Mouse (Mus musculus): ENCODE measurements around the gene Asb10. TPM values are rescaled to one million over a fixed set of nuclear protein-coding genes. Genes with fewer than 3 reads are reported as not detected.
A peak's percentile ranks its signal among the peaks of the same experiment; 100 is the strongest.

The Asb10 gene
- polyA plus RNA-seq, 1 experiment from 2014 or later, result 0.10 TPM

DNA sequence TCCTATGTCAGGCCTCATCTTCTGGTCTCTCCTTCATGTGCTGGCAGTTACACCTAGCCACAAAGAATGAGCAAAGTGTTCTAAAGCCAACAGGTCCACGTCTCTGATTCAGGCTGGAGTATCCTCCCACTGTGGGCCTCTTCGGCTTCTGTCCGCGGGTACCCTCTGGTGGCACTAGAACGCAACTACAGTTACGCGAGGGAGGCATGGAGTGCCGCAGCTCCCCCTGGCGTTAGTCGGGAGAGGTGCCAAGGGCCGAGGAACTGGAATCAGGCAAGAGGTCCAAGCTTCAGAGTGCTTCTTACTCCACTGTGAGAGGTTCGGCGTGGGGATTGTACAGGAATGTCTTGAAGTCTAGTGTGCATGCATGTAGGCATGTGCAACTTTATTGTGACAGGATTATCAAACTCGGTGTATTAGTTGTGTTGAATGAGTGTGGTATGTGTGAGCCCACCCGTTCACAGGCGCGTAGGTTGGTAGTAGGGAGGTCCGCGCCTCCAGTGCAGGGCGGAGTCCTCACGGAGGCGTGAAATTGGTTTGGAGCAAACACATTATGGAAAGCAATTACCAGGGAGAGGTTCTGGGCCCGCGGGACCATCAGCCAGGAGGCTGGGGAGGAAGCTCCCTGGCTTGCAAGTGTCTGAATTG lies 10.6 kb downstream of the Asb10 start:
- ATAC-seq (ENCODE audit: low FRiP score), result peak; percentile 59
- Histone ChIP-seq H3K27ac (no peak overlapping the region), H3K4me1 (peaks cover 19% of the 10 kb centered on the region), H3K36me3 (replicated peaks) (no peaks in the 10 kb centered on the region), H3K4me2 (no peak overlapping the region), H3K9ac (no peak overlapping the region), H3K9me3 (no peaks in the 10 kb centered on the region), H3K27me3 (peaks cover 91% of the 10 kb centered on the region), H3K4me3 (replicated peaks) (no peak overlapping the region)
- WGBS, result 20% methylated on average over 24 of the region's 24 CpGs

DNA sequence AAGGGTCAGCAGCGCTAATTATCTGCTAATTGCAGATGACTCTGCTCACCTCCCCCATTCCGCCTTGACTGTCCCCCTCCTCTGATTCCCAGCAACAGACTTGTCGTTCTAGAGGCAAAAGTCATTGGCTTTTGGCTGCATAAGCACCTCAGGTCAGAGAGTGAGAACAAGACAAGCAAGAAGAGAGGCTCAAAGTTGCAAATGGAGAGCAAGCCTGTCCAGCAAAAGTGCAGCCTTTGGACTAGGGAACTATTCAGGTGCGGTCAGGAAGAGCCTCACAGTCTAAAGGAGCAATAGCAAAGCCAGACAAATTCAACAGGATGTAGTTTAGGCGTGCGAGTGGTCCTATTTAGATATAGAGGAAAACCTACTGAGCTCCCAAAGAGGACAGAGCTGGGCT lies 13.0 kb downstream of the Asb10 start:
- Histone ChIP-seq H3K9ac (no peak overlapping the region), H3K4me1 (peaks cover 19% of the 10 kb centered on the region), H3K9me3 (no peaks in the 10 kb centered on the region), H3K4me2 (no peak overlapping the region), H3K27me3 (peaks cover 98% of the 10 kb centered on the region), H3K4me3 (replicated peaks) (no peak overlapping the region), H3K27ac (no peak overlapping the region), H3K36me3 (replicated peaks) (no peaks in the 10 kb centered on the region)
- ATAC-seq (ENCODE audit: low FRiP score), result no peak
- WGBS, result 10% methylated on average over 6 of the region's 6 CpGs

DNA sequence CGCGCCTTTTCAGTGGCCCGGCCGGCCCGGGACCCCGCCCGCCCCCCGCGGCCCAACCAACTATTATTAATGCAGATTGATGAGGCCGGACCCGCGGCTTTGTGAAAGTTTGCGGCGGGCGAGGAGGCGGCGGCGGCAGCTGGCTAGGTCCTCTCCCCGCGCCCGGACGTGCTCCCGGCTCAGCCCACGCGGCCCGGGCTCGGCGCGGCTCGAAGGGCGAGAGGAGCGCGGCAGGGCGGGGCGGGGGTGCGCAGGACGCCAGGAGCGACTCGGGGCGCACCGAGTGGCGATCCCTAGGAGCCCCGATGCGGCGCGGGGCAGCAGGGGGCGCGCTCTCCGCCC lies 13.9 kb downstream of the Asb10 start, which contains the start of gene Gbx1:
Gene Gbx1 (minus strand): TSS at position 314 of the 342 bp plus-strand sequence.
- Histone ChIP-seq H3K9me3 (no peaks in the 10 kb centered on the region), H3K4me1 (peaks cover 19% of the 10 kb centered on the region), H3K27ac (peak within 1 kb of the TSS; percentile 19; the same call in 1 of the 2 replicates), H3K27me3 (peaks cover 97% of the 10 kb centered on the region), H3K4me2 (peak within 1 kb of the TSS; percentile 66), H3K36me3 (replicated peaks) (no peaks in the 10 kb centered on the region), H3K4me3 (replicated peaks) (peak within 1 kb of the TSS; percentile 50), H3K9ac (peak within 1 kb of the TSS; percentile 56)
- ATAC-seq (ENCODE audit: low FRiP score), result peak; percentile 44; the same call in 1 of the 2 replicates
- WGBS, result under 1% methylated on average over 37 of the region's 49 CpGs

DNA sequence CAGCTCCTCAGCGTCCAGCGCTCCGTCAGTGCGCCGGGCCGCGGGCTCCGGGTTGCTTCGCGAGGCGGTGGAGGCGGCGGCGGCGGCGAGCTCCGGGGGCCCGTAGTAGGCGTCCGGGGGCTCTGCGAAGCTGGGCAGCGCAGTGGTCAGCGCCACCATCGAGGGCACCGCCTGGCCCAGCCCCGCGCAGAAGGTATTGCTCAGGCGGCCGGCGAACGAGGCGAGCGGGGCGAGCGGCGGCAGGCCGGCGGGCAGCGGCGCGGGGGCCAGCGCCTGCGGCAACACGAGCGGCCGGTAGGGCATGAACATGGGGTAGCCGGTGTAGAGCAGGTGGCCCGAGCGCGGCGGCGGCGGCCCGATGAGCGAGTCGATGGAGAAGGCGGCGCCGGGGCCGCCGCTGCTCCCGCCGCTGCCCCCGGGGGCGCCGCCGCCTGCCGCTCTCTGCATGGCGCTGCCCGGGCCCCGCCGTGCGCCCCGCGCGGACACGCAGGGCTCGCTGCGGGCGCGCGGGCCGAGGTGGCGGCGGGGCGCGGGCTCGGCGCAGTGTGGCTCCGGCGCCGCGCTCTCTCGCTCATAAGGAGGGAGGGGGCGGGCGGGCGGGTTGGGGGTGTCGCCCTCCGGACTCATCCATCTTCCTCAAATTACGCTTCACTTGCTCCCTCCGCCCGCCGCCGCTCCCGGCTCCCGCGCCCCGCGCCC lies 14.4 kb downstream of the Asb10 start:
- WGBS, result under 1% methylated on average over 62 of the region's 109 CpGs
- H3K4me1 ChIP-seq, result peaks cover 19% of the 10 kb centered on the region

DNA sequence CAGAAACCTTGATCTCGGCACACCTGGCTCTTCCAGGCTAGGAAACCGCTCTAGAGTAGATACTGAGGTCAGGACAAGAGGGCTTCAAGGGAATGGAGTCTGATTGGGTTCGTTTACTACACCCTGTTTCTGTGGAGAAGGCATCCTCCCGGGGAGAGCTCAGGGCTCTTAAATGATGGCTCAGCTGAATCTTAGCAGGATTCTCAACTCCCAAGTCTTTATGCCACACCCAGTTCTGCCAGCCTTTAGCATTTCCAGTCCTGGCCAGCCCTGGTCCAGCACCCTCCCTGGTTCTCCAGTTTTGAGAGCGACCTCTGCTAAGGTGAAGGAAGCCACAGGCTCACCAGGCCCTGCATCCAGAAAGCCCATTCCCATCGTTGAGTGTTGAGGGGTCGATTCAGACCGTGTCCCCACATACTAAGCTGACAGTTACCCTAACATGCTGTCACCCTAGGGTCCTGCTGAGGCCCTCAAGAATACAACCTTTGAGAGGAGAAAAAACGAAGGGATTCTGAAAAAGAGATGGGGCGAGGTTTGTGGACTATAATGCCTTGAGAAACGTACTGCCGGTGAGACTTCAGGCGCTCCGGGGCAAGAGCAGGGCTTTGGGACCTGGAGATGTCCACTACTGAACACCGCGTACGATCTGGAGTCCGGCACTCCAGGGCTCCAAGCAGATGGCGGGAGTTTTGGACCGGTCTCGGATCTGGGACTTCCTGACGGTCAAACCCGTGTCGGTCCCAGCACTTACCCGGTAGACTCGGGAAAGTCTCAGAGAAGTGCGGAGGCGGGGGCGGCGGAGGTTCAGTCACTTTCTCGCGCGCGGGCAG lies 15.2 kb downstream of the Asb10 start:
- no peak overlapping the region for H3K27ac ChIP-seq
- H3K4me2 ChIP-seq, result peak overlapping the region; percentile 66
- H3K9me3 ChIP-seq, result no peaks in the 10 kb centered on the region
- H3K4me1 ChIP-seq, result peaks cover 19% of the 10 kb centered on the region
- H3K27me3 ChIP-seq, result peaks cover 94% of the 10 kb centered on the region
- peak overlapping the region; percentile 56; the same call in 1 of the 2 replicates for H3K9ac ChIP-seq
- no peaks in the 10 kb centered on the region for H3K36me3 ChIP-seq (replicated peaks)
- H3K4me3 ChIP-seq (replicated peaks), result peak overlapping the region; percentile 50
- ATAC-seq (ENCODE audit: low FRiP score), result no peak
- WGBS, result 3% methylated on average over 34 of the region's 34 CpGs

More for the DNA sequence above, 14.4 kb downstream of the Asb10 start:
- no peaks in the 10 kb centered on the region for H3K36me3 ChIP-seq (replicated peaks)
- ATAC-seq (ENCODE audit: low FRiP score), result peak; percentile 36; the same call in 1 of the 2 replicates
- H3K4me2 ChIP-seq, result peak overlapping the region; percentile 66
- peak overlapping the region; percentile 50 for H3K4me3 ChIP-seq (replicated peaks)
- H3K27ac ChIP-seq, result no peak overlapping the region
- peaks cover 98% of the 10 kb centered on the region for H3K27me3 ChIP-seq
- peak overlapping the region; percentile 56 for H3K9ac ChIP-seq
- no peaks in the 10 kb centered on the region for H3K9me3 ChIP-seq

DNA sequence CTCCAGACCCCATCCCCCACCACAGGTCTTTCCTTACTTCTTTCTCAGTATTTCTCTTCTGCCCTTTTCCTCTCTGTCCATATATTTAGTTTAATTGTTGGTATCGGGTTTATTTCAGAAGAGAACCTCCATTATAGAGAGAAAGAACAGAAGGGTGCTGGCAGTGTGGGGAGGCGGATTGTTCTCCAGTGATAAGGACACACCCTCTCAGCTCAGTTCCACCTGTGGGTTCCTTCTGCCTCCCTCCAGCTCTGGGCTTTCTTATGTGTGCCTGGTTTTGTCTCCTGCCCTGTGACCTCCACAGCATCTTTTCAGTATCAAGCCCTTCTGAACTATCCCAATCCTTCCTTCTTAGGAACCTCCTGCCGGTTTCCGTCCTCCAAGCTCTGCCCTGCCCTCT lies 16.3 kb downstream of the Asb10 start:
- WGBS, result 16% methylated on average over 4 of the region's 4 CpGs
- H3K9ac ChIP-seq, result no peak overlapping the region
- H3K27ac ChIP-seq, result no peak overlapping the region
- no peak for ATAC-seq (ENCODE audit: low FRiP score)
- no peaks in the 10 kb centered on the region for H3K9me3 ChIP-seq
- H3K4me2 ChIP-seq, result no peak overlapping the region
- H3K36me3 ChIP-seq (replicated peaks), result no peaks in the 10 kb centered on the region
- H3K4me3 ChIP-seq (replicated peaks), result 0 out of 2 replicates have a peak overlapping the region, but pooled peaks have one; percentile 10
- H3K27me3 ChIP-seq, result peaks cover 87% of the 10 kb centered on the region
- peaks cover 19% of the 10 kb centered on the region for H3K4me1 ChIP-seq

DNA sequence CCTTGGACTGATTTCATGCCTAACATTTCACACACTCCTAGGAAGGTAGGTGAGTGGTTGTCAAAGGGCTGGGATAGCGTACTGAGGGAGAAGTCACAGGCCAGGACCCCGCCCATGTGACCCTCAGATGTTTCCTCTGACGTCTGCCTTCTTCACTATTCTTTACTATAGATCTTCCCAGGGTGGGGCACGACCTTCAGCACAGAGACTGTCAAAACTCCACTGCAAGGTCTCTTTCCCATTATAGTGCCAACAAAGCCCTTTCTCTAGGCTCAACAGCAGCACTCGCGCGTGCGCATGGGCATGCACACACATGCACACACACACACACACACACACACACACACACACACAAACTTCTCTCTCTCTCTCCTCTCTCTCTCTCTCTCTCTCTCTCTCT lies 17.0 kb downstream of the Asb10 start:
- WGBS, result 33% methylated on average over 8 of the region's 8 CpGs
- H3K27ac ChIP-seq, result no peak overlapping the region
- ATAC-seq (ENCODE audit: low FRiP score), result no peak
- no peak overlapping the region for H3K9ac ChIP-seq
- H3K27me3 ChIP-seq, result peaks cover 82% of the 10 kb centered on the region
- H3K4me2 ChIP-seq, result no peak overlapping the region
- no peak overlapping the region for H3K4me3 ChIP-seq (replicated peaks)
- no peaks in the 10 kb centered on the region for H3K9me3 ChIP-seq
- H3K4me1 ChIP-seq, result peaks cover 19% of the 10 kb centered on the region
- no peaks in the 10 kb centered on the region for H3K36me3 ChIP-seq (replicated peaks)

DNA sequence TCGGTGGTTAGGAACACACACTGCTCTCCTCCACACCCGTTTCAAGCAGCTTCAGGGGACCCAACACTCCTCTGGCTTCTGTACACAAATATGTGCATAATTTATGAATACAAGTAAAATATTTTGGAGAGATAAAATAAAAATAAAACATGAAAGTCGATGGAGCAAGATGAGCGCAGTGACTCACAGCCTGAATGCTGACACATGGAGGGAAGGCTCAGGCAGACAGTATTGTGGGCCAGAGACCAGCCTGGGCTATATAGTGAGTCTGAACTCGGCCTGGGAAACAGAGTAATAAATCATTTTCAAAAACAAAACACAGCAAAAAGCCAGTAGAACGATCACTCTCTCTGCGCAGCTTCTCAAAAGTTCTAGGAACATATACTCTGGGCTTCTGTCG lies 19.4 kb downstream of the Asb10 start:
- Histone ChIP-seq H3K27me3 (peaks cover 76% of the 10 kb centered on the region), H3K9ac (no peak overlapping the region), H3K4me2 (no peak overlapping the region), H3K4me1 (peaks cover 7% of the 10 kb centered on the region), H3K36me3 (replicated peaks) (no peaks in the 10 kb centered on the region), H3K4me3 (replicated peaks) (no peak overlapping the region), H3K27ac (no peak overlapping the region), H3K9me3 (no peaks in the 10 kb centered on the region)
- no peak for ATAC-seq (ENCODE audit: low FRiP score)
- 66% methylated on average over 8 of the region's 8 CpGs for WGBS

DNA sequence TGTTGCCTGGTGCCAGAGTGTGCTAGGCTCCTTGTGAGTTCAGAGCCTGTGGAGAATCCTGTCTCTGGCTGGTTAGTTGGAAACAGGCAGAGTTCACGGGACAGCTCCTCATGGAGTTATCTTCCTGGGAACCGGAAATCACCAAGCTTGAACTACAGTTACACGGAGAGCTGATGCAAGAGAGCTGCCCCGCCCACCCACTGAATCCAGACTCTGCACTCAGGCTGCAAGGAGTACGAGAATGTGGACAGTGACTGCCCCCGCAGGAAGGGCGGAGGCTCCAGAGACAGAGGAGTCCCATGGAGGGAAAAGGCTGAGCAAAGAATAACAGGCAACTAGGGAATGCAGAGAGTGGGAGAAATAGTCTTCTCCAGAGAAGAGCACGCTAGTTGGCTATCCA lies 28.5 kb downstream of the Asb10 start:
- ATAC-seq (ENCODE audit: low FRiP score), result no peak
- Histone ChIP-seq H3K27me3 (peaks cover 32% of the 10 kb centered on the region), H3K36me3 (replicated peaks) (no peaks in the 10 kb centered on the region), H3K27ac (no peak overlapping the region), H3K4me2 (no peak overlapping the region), H3K4me3 (replicated peaks) (no peak overlapping the region), H3K9me3 (no peaks in the 10 kb centered on the region), H3K9ac (no peak overlapping the region), H3K4me1 (no peaks in the 10 kb centered on the region)
- WGBS, result 62% methylated on average over 8 of the region's 8 CpGs

DNA sequence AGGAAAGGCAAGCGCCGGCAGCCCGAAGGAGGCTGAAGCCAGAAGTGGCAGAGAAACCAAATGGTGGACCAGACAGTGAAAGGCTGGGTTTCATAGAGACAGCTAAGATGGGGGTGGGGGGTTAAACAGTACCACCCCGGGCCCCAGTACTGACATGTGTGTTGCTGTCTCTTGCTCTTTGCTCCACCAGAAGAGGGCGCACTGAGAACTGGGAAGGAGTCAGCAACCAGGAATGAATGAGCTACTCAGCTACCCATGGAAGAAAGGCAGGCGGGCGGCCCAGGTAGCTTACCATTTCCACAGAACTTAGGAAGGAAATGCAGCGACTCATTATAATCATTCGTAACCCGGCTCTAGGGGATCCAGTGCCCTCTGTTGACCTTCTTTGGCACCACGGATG lies 30.1 kb downstream of the Asb10 start:
- no peaks in the 10 kb centered on the region for H3K9me3 ChIP-seq
- no peaks in the 10 kb centered on the region for H3K4me1 ChIP-seq
- 51% methylated on average over 11 of the region's 11 CpGs for WGBS
- H3K9ac ChIP-seq, result no peak overlapping the region
- H3K27ac ChIP-seq, result no peak overlapping the region
- no peaks in the 10 kb centered on the region for H3K36me3 ChIP-seq (replicated peaks)
- no peak overlapping the region for H3K4me2 ChIP-seq
- no peak for ATAC-seq (ENCODE audit: low FRiP score)
- H3K4me3 ChIP-seq (replicated peaks), result no peak overlapping the region
- peaks cover 35% of the 10 kb centered on the region for H3K27me3 ChIP-seq

DNA sequence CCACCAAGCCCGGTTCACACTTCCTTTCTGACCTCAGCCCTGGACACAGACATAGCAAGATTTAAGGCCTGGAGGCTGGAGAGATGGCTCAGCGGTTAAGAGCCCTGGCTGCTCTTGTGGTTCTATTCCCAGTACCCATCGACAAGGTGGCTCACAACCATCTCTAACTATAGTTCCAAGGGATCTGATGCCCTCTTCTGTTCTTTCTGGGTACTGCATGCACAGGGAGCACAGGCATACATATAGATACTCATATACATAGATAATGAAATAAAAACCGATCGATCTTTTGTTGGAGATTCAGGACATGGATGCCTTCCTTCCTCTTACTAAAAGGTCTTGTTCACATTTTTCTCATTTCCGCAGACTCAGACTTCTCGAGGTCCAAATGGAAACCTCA lies 32.4 kb downstream of the Asb10 start:
- 94% methylated on average over 7 of the region's 7 CpGs for WGBS
- no peak overlapping the region for H3K27ac ChIP-seq
- H3K9me3 ChIP-seq, result no peaks in the 10 kb centered on the region
- H3K27me3 ChIP-seq, result peaks cover 47% of the 10 kb centered on the region
- no peak overlapping the region for H3K9ac ChIP-seq
- peaks cover 7% of the 10 kb centered on the region; the same call in 1 of the 2 replicates for H3K4me1 ChIP-seq
- H3K36me3 ChIP-seq (replicated peaks), result no peaks in the 10 kb centered on the region
- H3K4me3 ChIP-seq (replicated peaks), result no peak overlapping the region
- no peak for ATAC-seq (ENCODE audit: low FRiP score)
- no peak overlapping the region for H3K4me2 ChIP-seq

DNA sequence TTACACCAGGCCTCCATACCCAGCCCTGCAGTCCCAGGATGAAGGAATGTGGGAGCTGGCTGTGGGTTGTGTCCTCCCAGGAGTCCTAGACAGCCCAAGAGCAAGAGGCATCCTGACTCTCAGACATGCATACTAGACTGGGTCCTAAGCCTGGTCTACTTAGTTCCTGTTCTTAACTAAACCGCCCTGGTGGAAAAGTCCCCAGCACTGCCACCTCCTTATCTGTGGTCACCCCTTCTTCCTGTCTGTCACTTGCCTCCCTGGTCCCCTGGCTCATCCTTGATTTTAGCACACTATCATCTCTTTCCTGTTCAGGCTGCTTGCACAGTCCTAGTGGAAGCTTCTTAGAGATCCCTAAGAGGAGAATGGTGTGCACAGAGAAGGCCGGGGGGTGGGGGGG lies 35.3 kb downstream of the Asb10 start:
- peaks cover 20% of the 10 kb centered on the region for H3K36me3 ChIP-seq (replicated peaks)
- H3K9ac ChIP-seq, result no peak overlapping the region
- no peak overlapping the region for H3K4me2 ChIP-seq
- H3K4me3 ChIP-seq (replicated peaks), result no peak overlapping the region
- 53% methylated on average over 2 of the region's 2 CpGs for WGBS
- H3K4me1 ChIP-seq, result peaks cover 11% of the 10 kb centered on the region
- no peaks in the 10 kb centered on the region for H3K9me3 ChIP-seq
- peaks cover 66% of the 10 kb centered on the region for H3K27me3 ChIP-seq
- no peak for ATAC-seq (ENCODE audit: low FRiP score)
- H3K27ac ChIP-seq, result no peak overlapping the region
